Mouse (Mus musculus) bone marrow macrophage, adult 2 months (primary cell): ENCODE measurements around the gene Creb3. TPM values are rescaled to one million over a fixed set of nuclear protein-coding genes. Genes with fewer than 3 reads are reported as not detected.

Experiments used
- H3K27ac ChIP-seq: 2 replicates; pipeline ENCODE4 v1.5.1; 2012; ENCODE audit warnings: low read depth, low read length; ENCODE audit not compliant: insufficient read depth
- H3K4me1 ChIP-seq: 2 replicates; pipeline ENCODE4 v1.6.1; 2012; ENCODE audit warnings: low read length; ENCODE audit not compliant: control insufficient read depth, insufficient read depth
- H3K4me3 ChIP-seq: 2 replicates; pipeline ENCODE4 v1.5.1; 2012; ENCODE audit warnings: mild to moderate bottlenecking, low read length, moderate library complexity; ENCODE audit not compliant: insufficient read depth
- CTCF ChIP-seq: IDR thresholded peaks from 2 replicates; pipeline ENCODE4 v1.5.1; 2012; ENCODE audit warnings: low read depth, mild to moderate bottlenecking, low read length, moderate library complexity
- POLR2A ChIP-seq: IDR thresholded peaks from 2 replicates; pipeline ENCODE4 v1.6.1; 2012; ENCODE audit warnings: mild to moderate bottlenecking, low read depth, low read length, borderline replicate concordance
- polyA plus RNA-seq: library from polyadenylated mRNA; stranded (reverse); fragments of >200 nt; gene quantifications from 2 replicates; pipeline ENCODE4 v1.2.4, GENCODE M21; 2012; ENCODE audit not compliant: missing spikeins, insufficient read depth, insufficient read length

Creb3 gene
- polyA plus RNA-seq, 1 experiment: 54.0 TPM

DNA sequence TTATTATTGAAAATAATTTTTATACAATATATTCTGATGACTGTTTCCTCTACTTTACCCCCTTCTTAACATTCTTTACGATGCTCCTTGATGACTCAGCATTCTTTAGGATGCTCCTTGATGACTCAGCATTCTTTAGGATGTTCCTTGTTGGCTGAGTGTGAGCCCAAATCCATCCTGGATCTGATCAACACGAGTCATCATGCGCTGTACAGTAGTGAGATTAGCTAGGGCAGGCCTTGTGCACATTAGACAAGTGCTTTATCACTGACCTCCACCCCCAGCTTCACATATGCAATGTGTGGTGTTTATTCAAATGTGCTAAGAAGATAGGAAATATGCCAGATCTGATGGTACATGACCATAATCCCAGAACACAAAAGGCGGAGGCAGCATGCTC lies 36.1 kb downstream of the Creb3 start:
- TF ChIP-seq POLR2A (no peak), CTCF (no peak)
- no peak overlapping the region for H3K27ac ChIP-seq
- H3K4me1 ChIP-seq: no peaks in the 10 kb centered on the region
- no peak overlapping the region for H3K4me3 ChIP-seq

GRCm38 (mm10) chr4:43598650-43599380 lies 36.7 kb downstream of the Creb3 start:
- H3K27ac ChIP-seq: no peak overlapping the region
- H3K4me1 ChIP-seq: no peaks in the 10 kb centered on the region
- H3K4me3 ChIP-seq: no peak overlapping the region
- TF ChIP-seq CTCF: no peak
- no peak for TF ChIP-seq POLR2A

- no peak overlapping the region for H3K27ac ChIP-seq
- H3K4me3 ChIP-seq: no peak overlapping the region
- no peak for TF ChIP-seq POLR2A
- H3K4me1 ChIP-seq: peaks cover 3% of the 10 kb centered on the region; the same call in 1 of the 2 replicates
Measured at GRCm38 (mm10) chr4:43600195-43600934, 38.2 kb downstream of the Creb3 start.

GRCm38 (mm10) chr4:43604099-43604498 lies 42.0 kb downstream of the Creb3 start:
- no peak for TF ChIP-seq CTCF
- no peak for TF ChIP-seq POLR2A
- H3K4me1 ChIP-seq: peaks cover 3% of the 10 kb centered on the region; the same call in 1 of the 2 replicates
- no peak overlapping the region for H3K27ac ChIP-seq
- no peak overlapping the region for H3K4me3 ChIP-seq

GRCm38 (mm10) chr4:43604751-43605685 lies 42.9 kb downstream of the Creb3 start:
- no peak overlapping the region for H3K4me3 ChIP-seq
- peaks cover 3% of the 10 kb centered on the region; the same call in 1 of the 2 replicates for H3K4me1 ChIP-seq
- no peak overlapping the region for H3K27ac ChIP-seq
- TF ChIP-seq CTCF: no peak

DNA sequence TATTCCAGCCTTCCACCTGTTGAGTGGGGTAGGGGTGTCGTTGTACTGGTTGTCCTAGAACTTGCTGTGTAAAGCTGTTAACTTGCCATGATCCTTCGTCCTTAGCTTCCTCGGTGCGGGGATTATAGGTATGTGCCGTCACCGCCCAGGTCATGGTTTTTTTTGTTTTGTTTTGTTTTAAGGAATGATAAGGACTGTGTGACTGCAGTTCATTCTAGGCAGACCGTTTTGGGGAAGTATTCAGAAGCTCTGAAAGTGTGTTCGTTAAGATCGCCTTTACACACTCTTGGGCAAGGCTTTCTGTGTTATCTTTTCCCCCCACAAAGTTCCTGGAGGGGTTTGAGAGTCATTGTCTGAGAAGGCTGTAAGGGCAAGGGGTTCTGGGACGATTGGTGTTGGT lies 50.4 kb downstream of the Creb3 start:
- TF ChIP-seq CTCF: no peak
- no peak for TF ChIP-seq POLR2A
- Histone ChIP-seq H3K4me1 (peaks cover 4% of the 10 kb centered on the region), H3K27ac (no peak overlapping the region), H3K4me3 (no peak overlapping the region)

GRCm38 (mm10) chr4:43613060-43613730 lies 51.1 kb downstream of the Creb3 start:
- Histone ChIP-seq H3K4me1 (peaks cover 4% of the 10 kb centered on the region), H3K27ac (no peak overlapping the region), H3K4me3 (no peak overlapping the region)
- TF ChIP-seq POLR2A (no peak), CTCF (no peak)

Other genes with a start within 250 kb of the Creb3 start
- 40.0 and 44.3 TPM in 2 replicates for gene Rusc2, start 180.4 kb upstream of the Creb3 start, polyA plus RNA-seq
- gene Fam166b, start 133.2 kb upstream of the Creb3 start, polyA plus RNA-seq: not detected in 2 replicates
- 47.2 and 51.5 TPM in 2 replicates for gene Tesk1, start 120.4 kb upstream of the Creb3 start, polyA plus RNA-seq
- 854 and 867 TPM in 2 replicates for gene Cd72, start 107.7 kb upstream of the Creb3 start, polyA plus RNA-seq
- gene Sit1, start 78.6 kb upstream of the Creb3 start, polyA plus RNA-seq: not detected in 2 replicates
- 33.0 and 39.4 TPM in 2 replicates for gene Ccdc107, start 69.4 kb upstream of the Creb3 start, polyA plus RNA-seq
- 32.5 and 39.2 TPM in 2 replicates for gene Arhgef39, start 62.6 kb upstream of the Creb3 start, polyA plus RNA-seq
- gene Car9, start 55.4 kb upstream of the Creb3 start, polyA plus RNA-seq: 5.7 and 6.0 TPM in 2 replicates
- gene Tpm2, start 38.6 kb upstream of the Creb3 start, polyA plus RNA-seq: 7.0 and 8.9 TPM in 2 replicates
- 168 and 219 TPM in 2 replicates for gene Tln1, start 359 bp downstream of the Creb3 start, polyA plus RNA-seq
- 15.8 and 17.3 TPM in 2 replicates for gene Rgp1, start 16.4 kb downstream of the Creb3 start, polyA plus RNA-seq
- 9.6 and 11.3 TPM in 2 replicates for gene Gba2, start 16.5 kb downstream of the Creb3 start, polyA plus RNA-seq
- gene Msmp, start 22.2 kb downstream of the Creb3 start, polyA plus RNA-seq: not detected in 2 replicates
- 0.44 TPM in 1 of 2 replicates, not detected in the other for gene Npr2, start 69.6 kb downstream of the Creb3 start, polyA plus RNA-seq
- gene Spag8, start 91.3 kb downstream of the Creb3 start, polyA plus RNA-seq: not detected in 2 replicates
- gene Hint2, start 94.1 kb downstream of the Creb3 start, polyA plus RNA-seq: 32.7 and 33.1 TPM in 2 replicates
- gene Tmem8b, start 106.6 kb downstream of the Creb3 start, polyA plus RNA-seq: 1.9 and 2.4 TPM in 2 replicates
- gene Fam221b, start 106.8 kb downstream of the Creb3 start, polyA plus RNA-seq: 0.15 and 0.21 TPM in 2 replicates
- not detected in 2 replicates for gene Olfr70, start 138.5 kb downstream of the Creb3 start, polyA plus RNA-seq
- not detected in 2 replicates for gene Olfr71, start 147.9 kb downstream of the Creb3 start, polyA plus RNA-seq
- gene Hrct1, start 164.9 kb downstream of the Creb3 start, polyA plus RNA-seq: not detected in 2 replicates
- not detected in 2 replicates for gene Spaar, start 167.7 kb downstream of the Creb3 start, polyA plus RNA-seq
- gene Olfr159, start 208.7 kb downstream of the Creb3 start, polyA plus RNA-seq: not detected in 2 replicates